9 mouse cellular contexts compared by ENCODE assay signal in genomic region chr10:93145088-93145487, GRCm38 (mm10). TPM values are rescaled to one million over a fixed set of nuclear protein-coding genes. Genes with fewer than 3 reads are reported as not detected.
DNase-seq lines count a peak whose midpoint lies in the region; ATAC-seq lines count a peak whose summit lies in the region.
"Had no signal": no experiment of that assay in that cellular context is flagged by ENCODE, and none has a peak within 500 bp of the region (broad histone marks: within the 10 kb centered on the region; RNA-seq: fewer than 3 reads in every experiment).

No protein-coding gene starts in this region.

- WGBS in intestine, embryonic 16.5 days = 83% methylated on average over 10 of the region's 10 CpGs
- WGBS in forebrain, embryonic 13.5 days = 79% methylated on average over 10 of the region's 10 CpGs

- no peaks in the 10 kb centered on the region for H3K36me3 ChIP-seq in intestine, embryonic 16.5 days (ENCODE audit: control insufficient read depth, insufficient read depth, low read length)
- H3K36me3 ChIP-seq in forebrain, embryonic 13.5 days (ENCODE audit: poor library complexity, severe bottlenecking) = no peaks in the 10 kb centered on the region
- H3K36me3 ChIP-seq: limb, embryonic 12.5 days had no signal

- H3K4me1 ChIP-seq in intestine, embryonic 16.5 days (ENCODE audit: control insufficient read depth, insufficient read depth, low read length) = no peaks in the 10 kb centered on the region
- H3K4me1 ChIP-seq in forebrain, embryonic 13.5 days = peaks cover 7% of the 10 kb centered on the region
- H3K4me1 ChIP-seq: limb, embryonic 12.5 days had no signal

- H3K4me2 ChIP-seq in intestine, embryonic 16.5 days (ENCODE audit: low read depth, low read length) = no peak overlapping the region
- H3K4me2 ChIP-seq in forebrain, embryonic 13.5 days = no peak overlapping the region
- H3K4me2 ChIP-seq: limb, embryonic 12.5 days had no signal

- H3K9ac ChIP-seq in intestine, embryonic 16.5 days (ENCODE audit: low read depth, low read length) = no peak overlapping the region
- H3K9ac ChIP-seq in forebrain, embryonic 13.5 days = no peak overlapping the region
- H3K9ac ChIP-seq: limb, embryonic 12.5 days had no signal

- no peak overlapping the region for H3K4me3 ChIP-seq in intestine, embryonic 16.5 days (ENCODE audit: low read length)
- no peak overlapping the region for H3K4me3 ChIP-seq in forebrain, embryonic 13.5 days
- H3K4me3 ChIP-seq: limb, embryonic 12.5 days had no signal

- ATAC-seq in monocyte, adult 5-6 weeks (replicated peaks; ENCODE audit: insufficient number of reproducible peaks, low FRiP score, low TSS enrichment, poor library complexity, severe bottlenecking) = peak; percentile 88
- ATAC-seq in intestine, embryonic 16.5 days = no peak
- ATAC-seq in forebrain, embryonic 13.5 days = no peak

- no peak overlapping the region for H3K27ac ChIP-seq in intestine, embryonic 16.5 days (ENCODE audit: low read length)
- no peak overlapping the region for H3K27ac ChIP-seq in forebrain, embryonic 13.5 days
- H3K27ac ChIP-seq: limb, embryonic 12.5 days had no signal

- H3K9me3 ChIP-seq in intestine, embryonic 16.5 days (ENCODE audit: control insufficient read depth, low read length) = no peaks in the 10 kb centered on the region
- H3K9me3 ChIP-seq in forebrain, embryonic 13.5 days (replicated peaks) = no peaks in the 10 kb centered on the region
- H3K9me3 ChIP-seq: limb, embryonic 12.5 days had no signal

- DNase-seq in urinary bladder, adult 18-20 months (ENCODE audit: low spot score in 2 of 2) = peak; percentile 34 to 66
- no peak for DNase-seq in urinary bladder, postnatal 10 days (ENCODE audit: low spot score)
- peak; percentile 38 for DNase-seq in induced T-regulatory cell, adult 2 months (ENCODE audit: low read depth)
- peak; percentile 45 for DNase-seq in urinary bladder, postnatal 25 days (ENCODE audit: low spot score)
- no peak for DNase-seq in cerebellum, adult 11-12 months

- no peaks in the 10 kb centered on the region for H3K27me3 ChIP-seq in intestine, embryonic 16.5 days (replicated peaks; ENCODE audit: control insufficient read depth, insufficient read depth, low read length)
- no peaks in the 10 kb centered on the region for H3K27me3 ChIP-seq in forebrain, embryonic 13.5 days
- H3K27me3 ChIP-seq: limb, embryonic 12.5 days had no signal

RNA-seq across cellular contexts. Expression of gene Cdk17, which starts 15.6 kb away (rescaled TPM):
- total RNA-seq in monocyte, adult 5-6 weeks (2017) = 89.7 to 130 TPM (median 103 TPM) in 3 replicates
- 8.3 and 8.9 TPM in 2 replicates for polyA plus RNA-seq in intestine, embryonic 16.5 days (2015; fragmentation: Nextera tagmentation; extraction: Ambion mirVana)
- polyA plus RNA-seq in forebrain, embryonic 13.5 days (2015; fragmentation: Nextera tagmentation; extraction: Ambion mirVana) = 36.9 and 39.3 TPM in 2 replicates

Comparison
In these comparisons a context has a peak if more than half of its experiments do, and no peak if none do; other contexts are left out.
1. DNase-seq: peak in urinary bladder, adult 18-20 months (2 of 2), induced T-regulatory cell, adult 2 months (single experiment) and urinary bladder, postnatal 25 days (single experiment); none in urinary bladder, postnatal 10 days (single experiment) and cerebellum, adult 11-12 months (single experiment).